Mouse (Mus musculus) cerebellum, adult 11-12 months (tissue): ENCODE measurements around the gene Krt27.

Source experiments
- DNase-seq: peaks from one replicate; pipeline ENCODE4 v3.0.0; 2022

The Krt27 gene

GRCm38 (mm10) chr11:99351004-99351403 lies at the start of gene Krt27:
Gene Krt27, minus strand, starts transcription at chr11:99351104.
- DNase-seq = no peak

- no peak for DNase-seq
Observed at GRCm38 (mm10) chr11:99399956-99400549, 49.1 kb upstream of the Krt27 start.

GRCm38 (mm10) chr11:99398832-99399231 lies 47.9 kb upstream of the Krt27 start:
- no peak for DNase-seq

GRCm38 (mm10) chr11:99398084-99398483 lies 47.2 kb upstream of the Krt27 start:
- no peak for DNase-seq

- no peak for DNase-seq
Observed at GRCm38 (mm10) chr11:99396661-99397060, 45.8 kb upstream of the Krt27 start.

GRCm38 (mm10) chr11:99396034-99396433 lies 45.1 kb upstream of the Krt27 start:
- DNase-seq = no peak

GRCm38 (mm10) chr11:99392492-99392891 lies 41.6 kb upstream of the Krt27 start:
- DNase-seq = no peak

GRCm38 (mm10) chr11:99391375-99391774 lies 40.5 kb upstream of the Krt27 start:
- no peak for DNase-seq

- DNase-seq = no peak
Observed at GRCm38 (mm10) chr11:99390866-99391265, 40.0 kb upstream of the Krt27 start.

- no peak for DNase-seq
Observed at GRCm38 (mm10) chr11:99389264-99389663, 38.4 kb upstream of the Krt27 start, which contains the start of gene Krt10. Gene Krt10, minus strand, starts transcription at chr11:99389364.

- DNase-seq = no peak
Observed at GRCm38 (mm10) chr11:99388661-99389060, 37.8 kb upstream of the Krt27 start.

- DNase-seq = peak; percentile 92
Observed at GRCm38 (mm10) chr11:99385813-99386721, 35.2 kb upstream of the Krt27 start.

GRCm38 (mm10) chr11:99379568-99379967 lies 28.7 kb upstream of the Krt27 start:
- DNase-seq = peak; percentile 46

GRCm38 (mm10) chr11:99374803-99375202 lies 23.9 kb upstream of the Krt27 start, which contains the start of gene Krt28:
Gene Krt28, minus strand, starts transcription at chr11:99374903.
- no peak for DNase-seq

GRCm38 (mm10) chr11:99369853-99370451 lies 19.0 kb upstream of the Krt27 start:
- peak; percentile 49 for DNase-seq

- no peak for DNase-seq
Observed at GRCm38 (mm10) chr11:99369229-99369628, 18.3 kb upstream of the Krt27 start.

GRCm38 (mm10) chr11:99366791-99367190 lies 15.9 kb upstream of the Krt27 start:
- DNase-seq = no peak

GRCm38 (mm10) chr11:99364412-99364811 lies 13.5 kb upstream of the Krt27 start:
- peak; percentile 15 for DNase-seq

- DNase-seq = no peak
Observed at GRCm38 (mm10) chr11:99361423-99361822, 10.5 kb upstream of the Krt27 start.

GRCm38 (mm10) chr11:99339299-99339847 lies 11.5 kb downstream of the Krt27 start:
- DNase-seq = no peak

GRCm38 (mm10) chr11:99337866-99338265 lies 13.0 kb downstream of the Krt27 start, which contains the start of gene Krt26:
Gene Krt26, minus strand, starts transcription at chr11:99337966.
- DNase-seq = no peak

GRCm38 (mm10) chr11:99333426-99333825 lies 17.5 kb downstream of the Krt27 start:
- DNase-seq = no peak

GRCm38 (mm10) chr11:99329655-99330054 lies 21.2 kb downstream of the Krt27 start:
- DNase-seq = no peak
